Mouse (Mus musculus): Measurements from ENCODE around the gene Prkd1. TPM values are rescaled to one million over a fixed set of nuclear protein-coding genes. Genes with fewer than 3 reads are reported as not detected.

The Prkd1 gene
- polyA plus RNA-seq, 1 experiment from 2014 or later, result 1.7 TPM

DNA sequence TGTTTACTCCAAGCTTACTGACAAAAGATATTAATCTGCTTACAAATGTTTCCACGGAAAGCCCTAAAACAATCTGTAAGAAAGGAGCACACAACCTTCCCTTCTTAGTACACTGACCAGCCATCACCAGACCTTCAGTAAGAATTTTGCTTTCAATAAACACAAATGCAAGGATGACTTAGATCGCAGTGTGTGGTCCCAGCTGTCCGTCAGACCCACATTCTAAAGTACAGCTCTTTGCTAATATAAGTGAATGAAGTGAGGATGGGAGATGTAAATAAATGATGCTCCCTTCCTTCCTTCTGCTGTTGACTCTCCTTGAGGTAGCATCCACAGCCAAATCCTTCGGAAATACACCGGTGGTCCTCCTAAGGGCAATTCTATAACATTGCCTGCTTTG, 108.1 kb downstream of the Prkd1 start:
- H3K4me2 ChIP-seq (ENCODE audit: low read depth, low read length), result no peak overlapping the region
- H3K27ac ChIP-seq (ENCODE audit: low read length), result no peak overlapping the region
- no peak for ATAC-seq
- no peaks in the 10 kb centered on the region for H3K4me1 ChIP-seq (ENCODE audit: control insufficient read depth, insufficient read depth, low read length)
- H3K9me3 ChIP-seq (ENCODE audit: control insufficient read depth, low read length), result no peaks in the 10 kb centered on the region
- no peaks in the 10 kb centered on the region for H3K36me3 ChIP-seq (ENCODE audit: control insufficient read depth, insufficient read depth, low read length)
- H3K27me3 ChIP-seq (replicated peaks; ENCODE audit: control insufficient read depth, insufficient read depth, low read length), result no peaks in the 10 kb centered on the region
- no peak overlapping the region for H3K9ac ChIP-seq (ENCODE audit: low read depth, low read length)
- 53% methylated on average over 5 of the region's 5 CpGs for WGBS
- H3K4me3 ChIP-seq (ENCODE audit: low read length), result no peak overlapping the region

DNA sequence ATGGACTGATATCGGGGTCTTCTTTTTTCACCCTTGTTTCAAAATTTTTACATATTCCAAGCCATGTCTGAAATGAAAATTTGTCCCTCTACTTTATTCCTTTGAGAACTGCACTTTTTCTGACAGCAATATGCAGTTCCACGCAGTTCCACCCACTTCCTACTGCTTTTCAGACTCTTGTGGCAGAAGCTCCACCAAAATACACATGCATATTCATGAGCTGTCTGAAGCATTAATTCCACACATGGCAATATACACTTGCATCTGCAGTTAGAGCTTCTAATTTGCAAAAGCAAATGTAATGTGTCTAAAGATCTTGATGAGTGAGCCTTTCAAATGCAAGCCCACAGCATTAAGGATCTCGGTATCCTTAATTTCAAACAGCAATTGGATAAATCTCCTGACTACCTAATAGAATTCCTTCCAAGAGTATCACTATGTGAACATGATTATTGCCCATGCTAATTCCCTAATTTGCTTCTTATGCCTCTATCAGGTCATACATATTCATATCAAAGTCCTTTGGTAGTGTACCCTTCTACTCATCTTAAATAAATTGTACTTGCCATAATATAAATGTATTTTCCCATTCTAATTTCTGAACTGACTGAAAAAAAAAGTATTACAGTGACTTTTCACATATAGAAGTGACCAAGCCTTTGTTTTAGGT, 110.5 kb downstream of the Prkd1 start:
- no peak overlapping the region for H3K9ac ChIP-seq (ENCODE audit: low read depth, low read length)
- no peaks in the 10 kb centered on the region for H3K9me3 ChIP-seq (ENCODE audit: control insufficient read depth, low read length)
- no peaks in the 10 kb centered on the region for H3K36me3 ChIP-seq (ENCODE audit: control insufficient read depth, insufficient read depth, low read length)
- H3K27ac ChIP-seq (ENCODE audit: low read length), result no peak overlapping the region
- WGBS, result 86% methylated on average over 3 of the region's 3 CpGs
- no peak overlapping the region for H3K4me3 ChIP-seq (ENCODE audit: low read length)
- H3K4me1 ChIP-seq (ENCODE audit: control insufficient read depth, insufficient read depth, low read length), result no peaks in the 10 kb centered on the region
- H3K27me3 ChIP-seq (replicated peaks; ENCODE audit: control insufficient read depth, insufficient read depth, low read length), result no peaks in the 10 kb centered on the region
- H3K4me2 ChIP-seq (ENCODE audit: low read depth, low read length), result no peak overlapping the region
- ATAC-seq, result no peak

DNA sequence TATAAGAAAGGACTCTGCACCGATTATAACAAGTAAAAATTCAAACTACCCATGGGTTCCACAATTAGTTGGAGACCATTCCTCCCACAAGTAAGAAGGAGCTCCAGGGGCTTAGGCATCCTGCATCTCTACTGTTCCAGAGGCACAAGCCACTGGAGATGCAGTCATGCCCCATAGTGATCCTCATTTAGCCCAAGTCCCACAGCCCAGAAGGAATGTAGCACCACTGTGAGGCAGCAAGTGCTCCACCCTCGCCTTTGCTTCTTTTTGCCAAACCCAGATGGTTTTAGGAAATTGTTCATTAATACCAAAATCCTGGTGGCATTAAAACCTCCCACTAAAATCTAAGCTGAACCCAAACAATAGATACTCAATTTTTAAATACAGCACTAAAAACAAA, 111.1 kb downstream of the Prkd1 start:
- H3K27ac ChIP-seq (ENCODE audit: low read length), result no peak overlapping the region
- H3K4me1 ChIP-seq (ENCODE audit: control insufficient read depth, insufficient read depth, low read length), result no peaks in the 10 kb centered on the region
- no peaks in the 10 kb centered on the region for H3K9me3 ChIP-seq (ENCODE audit: control insufficient read depth, low read length)
- H3K36me3 ChIP-seq (ENCODE audit: control insufficient read depth, insufficient read depth, low read length), result no peaks in the 10 kb centered on the region
- WGBS, result 82% methylated on average over 2 of the region's 2 CpGs
- H3K9ac ChIP-seq (ENCODE audit: low read depth, low read length), result no peak overlapping the region
- H3K4me2 ChIP-seq (ENCODE audit: low read depth, low read length), result no peak overlapping the region
- H3K27me3 ChIP-seq (replicated peaks; ENCODE audit: control insufficient read depth, insufficient read depth, low read length), result no peaks in the 10 kb centered on the region
- no peak for ATAC-seq
- H3K4me3 ChIP-seq (ENCODE audit: low read length), result no peak overlapping the region

DNA sequence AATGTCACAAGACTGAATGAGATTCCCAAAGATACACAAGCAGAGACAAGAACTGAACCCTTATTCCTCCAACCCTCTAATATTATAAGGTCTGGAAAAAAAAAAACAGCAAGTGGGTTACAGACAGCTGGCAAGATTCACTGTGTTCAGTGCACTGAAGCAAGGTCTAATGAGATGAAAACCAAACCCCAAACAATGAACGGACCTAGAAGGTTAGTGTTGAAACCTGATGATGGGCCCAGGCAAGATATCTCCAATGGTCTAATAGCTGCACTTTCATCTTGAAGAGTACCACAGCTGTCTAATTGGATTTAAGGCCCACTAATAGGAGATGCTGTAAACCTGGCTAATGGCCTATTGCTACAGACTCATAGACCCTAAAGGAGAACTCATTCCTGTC, 111.9 kb downstream of the Prkd1 start:
- 46% methylated on average over 1 of the region's 1 CpGs for WGBS
- H3K4me1 ChIP-seq (ENCODE audit: control insufficient read depth, insufficient read depth, low read length), result no peaks in the 10 kb centered on the region
- H3K36me3 ChIP-seq (ENCODE audit: control insufficient read depth, insufficient read depth, low read length), result no peaks in the 10 kb centered on the region
- no peak overlapping the region for H3K9ac ChIP-seq (ENCODE audit: low read depth, low read length)
- no peak for ATAC-seq
- H3K4me2 ChIP-seq (ENCODE audit: low read depth, low read length), result no peak overlapping the region
- H3K4me3 ChIP-seq (ENCODE audit: low read length), result no peak overlapping the region
- no peaks in the 10 kb centered on the region for H3K9me3 ChIP-seq (ENCODE audit: control insufficient read depth, low read length)
- H3K27ac ChIP-seq (ENCODE audit: low read length), result no peak overlapping the region
- H3K27me3 ChIP-seq (replicated peaks; ENCODE audit: control insufficient read depth, insufficient read depth, low read length), result no peaks in the 10 kb centered on the region

DNA sequence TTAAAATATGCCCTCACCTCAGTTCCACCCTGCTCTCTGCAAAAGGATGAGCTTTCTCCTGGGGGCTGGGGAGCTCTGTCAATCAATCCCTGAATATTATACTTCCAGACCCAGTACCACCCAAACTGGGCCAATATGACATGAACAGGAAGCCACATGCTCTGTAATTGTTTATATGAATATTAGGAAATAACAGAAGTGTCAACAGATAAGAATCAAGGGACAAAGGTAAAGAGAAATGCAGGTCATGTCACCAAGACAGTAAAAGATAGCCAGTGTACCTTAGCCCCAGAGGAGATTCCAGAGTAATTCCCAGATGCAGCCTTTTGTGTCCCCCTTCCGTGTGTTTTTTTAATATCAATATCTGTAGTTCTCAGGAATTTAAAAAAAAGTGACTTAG, 120.3 kb downstream of the Prkd1 start:
- H3K36me3 ChIP-seq (ENCODE audit: control insufficient read depth, insufficient read depth, low read length), result no peaks in the 10 kb centered on the region
- H3K9ac ChIP-seq (ENCODE audit: low read depth, low read length), result no peak overlapping the region
- H3K27ac ChIP-seq (ENCODE audit: low read length), result no peak overlapping the region
- no peaks in the 10 kb centered on the region for H3K9me3 ChIP-seq (ENCODE audit: control insufficient read depth, low read length)
- no peaks in the 10 kb centered on the region for H3K27me3 ChIP-seq (replicated peaks; ENCODE audit: control insufficient read depth, insufficient read depth, low read length)
- ATAC-seq, result no peak
- H3K4me1 ChIP-seq (ENCODE audit: control insufficient read depth, insufficient read depth, low read length), result no peaks in the 10 kb centered on the region
- 74% methylated on average over 1 of the region's 1 CpGs for WGBS
- no peak overlapping the region for H3K4me3 ChIP-seq (ENCODE audit: low read length)
- H3K4me2 ChIP-seq (ENCODE audit: low read depth, low read length), result no peak overlapping the region

DNA sequence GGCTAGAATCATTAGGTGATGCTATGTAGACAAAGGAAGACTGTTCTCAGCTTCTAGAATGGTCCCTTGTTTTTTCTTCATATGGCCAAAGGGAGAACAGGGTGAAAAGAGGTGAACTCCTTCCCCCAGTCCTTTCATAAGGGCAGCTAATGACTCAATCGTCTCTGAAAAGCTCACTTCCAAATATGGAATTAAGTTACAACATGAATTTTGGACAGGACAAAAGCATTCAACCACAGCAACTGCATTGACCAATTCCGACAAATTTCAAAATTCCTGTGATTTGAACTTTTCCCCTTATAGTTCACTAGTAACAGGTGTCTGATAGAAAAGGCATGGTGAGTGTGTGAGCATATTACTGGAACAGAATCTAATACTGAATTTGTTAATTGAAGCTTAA, 124.8 kb downstream of the Prkd1 start:
- Histone ChIP-seq H3K4me3 (ENCODE audit: low read length) (no peak overlapping the region), H3K9me3 (ENCODE audit: control insufficient read depth, low read length) (no peaks in the 10 kb centered on the region), H3K9ac (ENCODE audit: low read depth, low read length) (no peak overlapping the region), H3K36me3 (ENCODE audit: control insufficient read depth, insufficient read depth, low read length) (no peaks in the 10 kb centered on the region), H3K4me1 (ENCODE audit: control insufficient read depth, insufficient read depth, low read length) (no peaks in the 10 kb centered on the region), H3K27me3 (replicated peaks; ENCODE audit: control insufficient read depth, insufficient read depth, low read length) (no peaks in the 10 kb centered on the region), H3K27ac (ENCODE audit: low read length) (no peak overlapping the region), H3K4me2 (ENCODE audit: low read depth, low read length) (no peak overlapping the region)
- no peak for ATAC-seq
- 85% methylated on average over 2 of the region's 2 CpGs for WGBS

DNA sequence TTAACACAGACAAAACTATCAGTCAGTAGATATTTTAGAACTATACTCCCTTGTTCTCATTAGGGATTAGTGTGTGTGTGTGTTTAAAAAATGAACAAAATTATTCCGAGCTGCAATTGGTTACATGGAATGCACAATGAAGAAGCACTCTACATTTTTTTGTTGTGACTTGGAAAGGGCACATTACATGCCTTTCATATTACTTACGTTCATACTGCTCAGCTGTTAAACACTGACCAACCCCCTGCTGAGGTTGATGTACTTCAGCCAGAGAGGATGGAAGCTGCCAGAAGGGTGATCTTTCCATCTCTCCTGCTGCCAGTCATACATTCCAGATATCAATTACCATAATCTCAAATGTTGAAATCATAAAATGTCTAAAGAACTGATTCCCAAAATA, 134.4 kb downstream of the Prkd1 start:
- H3K4me3 ChIP-seq (ENCODE audit: low read length), result no peak overlapping the region

DNA sequence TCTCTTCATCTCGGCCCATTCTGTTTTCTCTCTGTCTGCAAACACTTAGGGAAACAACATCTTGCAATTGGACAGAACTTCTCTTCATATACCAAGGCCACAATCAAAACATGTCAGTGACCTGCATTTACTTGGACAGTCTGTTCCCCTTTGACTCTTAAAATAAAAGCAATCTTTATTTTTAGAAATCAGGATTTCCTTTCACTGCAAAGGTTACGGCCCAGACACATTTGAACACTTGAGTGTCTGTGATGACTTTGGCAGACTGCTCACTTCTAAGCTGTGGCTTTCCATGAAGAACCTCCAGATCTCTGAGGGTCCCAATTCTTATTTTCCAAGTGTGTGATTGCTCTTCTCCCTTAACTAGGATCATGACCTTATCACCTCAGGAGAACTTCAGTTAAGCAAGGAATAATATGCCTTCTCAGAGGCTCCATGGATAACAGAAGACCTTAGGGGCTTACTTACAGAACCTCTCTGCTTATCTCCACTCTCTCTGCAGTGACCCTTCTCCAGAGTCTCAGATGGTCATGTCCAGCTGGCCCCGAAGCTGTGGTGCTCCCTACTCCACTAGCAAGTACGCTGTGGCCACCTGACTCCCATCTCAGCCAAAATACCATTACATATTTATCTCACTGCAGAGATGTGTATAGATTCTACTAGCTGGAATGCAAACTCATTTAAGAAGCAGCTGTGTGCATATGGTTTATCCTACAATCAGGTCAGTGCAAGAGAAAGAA, 137.2 kb downstream of the Prkd1 start:
- Histone ChIP-seq H3K9me3 (ENCODE audit: control insufficient read depth, low read length) (no peaks in the 10 kb centered on the region), H3K36me3 (ENCODE audit: control insufficient read depth, insufficient read depth, low read length) (no peaks in the 10 kb centered on the region), H3K27me3 (replicated peaks; ENCODE audit: control insufficient read depth, insufficient read depth, low read length) (no peaks in the 10 kb centered on the region), H3K9ac (ENCODE audit: low read depth, low read length) (no peak overlapping the region), H3K4me1 (ENCODE audit: control insufficient read depth, insufficient read depth, low read length) (no peaks in the 10 kb centered on the region), H3K27ac (ENCODE audit: low read length) (no peak overlapping the region), H3K4me3 (ENCODE audit: low read length) (no peak overlapping the region), H3K4me2 (ENCODE audit: low read depth, low read length) (no peak overlapping the region)
- 62% methylated on average over 4 of the region's 4 CpGs for WGBS
- 0 out of 2 replicates have a peak, but pooled peaks have one; percentile 36 for ATAC-seq

More for the DNA sequence above, 134.4 kb downstream of the Prkd1 start:
- no peaks in the 10 kb centered on the region for H3K27me3 ChIP-seq (replicated peaks; ENCODE audit: control insufficient read depth, insufficient read depth, low read length)
- 71% methylated on average over 2 of the region's 2 CpGs for WGBS
- H3K36me3 ChIP-seq (ENCODE audit: control insufficient read depth, insufficient read depth, low read length), result no peaks in the 10 kb centered on the region
- no peak overlapping the region for H3K27ac ChIP-seq (ENCODE audit: low read length)
- H3K9me3 ChIP-seq (ENCODE audit: control insufficient read depth, low read length), result no peaks in the 10 kb centered on the region
- H3K4me1 ChIP-seq (ENCODE audit: control insufficient read depth, insufficient read depth, low read length), result no peaks in the 10 kb centered on the region
- H3K4me2 ChIP-seq (ENCODE audit: low read depth, low read length), result no peak overlapping the region
- no peak for ATAC-seq
- no peak overlapping the region for H3K9ac ChIP-seq (ENCODE audit: low read depth, low read length)

DNA sequence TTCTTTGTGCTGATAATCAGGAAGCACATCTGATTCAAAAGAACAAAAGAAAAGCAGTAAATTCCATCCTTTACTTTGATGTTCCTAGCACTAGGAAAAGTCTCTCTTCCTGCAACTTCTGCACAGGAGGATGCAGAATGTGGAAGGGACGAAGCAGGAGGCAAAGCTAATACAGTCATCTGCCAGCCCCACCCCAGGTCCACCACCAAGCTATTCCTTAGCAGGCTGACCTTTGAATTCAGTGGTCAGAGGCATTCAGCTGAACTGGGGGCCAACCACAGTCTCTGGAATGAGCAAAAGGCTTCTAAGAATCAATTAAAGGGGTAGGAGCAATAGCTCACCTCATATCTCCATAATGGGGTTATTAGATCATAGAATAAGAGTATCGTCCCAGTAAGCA, 140.1 kb downstream of the Prkd1 start:
- Histone ChIP-seq H3K36me3 (ENCODE audit: control insufficient read depth, insufficient read depth, low read length) (no peaks in the 10 kb centered on the region), H3K4me1 (ENCODE audit: control insufficient read depth, insufficient read depth, low read length) (no peaks in the 10 kb centered on the region), H3K4me3 (ENCODE audit: low read length) (no peak overlapping the region), H3K9me3 (ENCODE audit: control insufficient read depth, low read length) (no peaks in the 10 kb centered on the region), H3K27ac (ENCODE audit: low read length) (no peak overlapping the region), H3K9ac (ENCODE audit: low read depth, low read length) (no peak overlapping the region), H3K4me2 (ENCODE audit: low read depth, low read length) (no peak overlapping the region), H3K27me3 (replicated peaks; ENCODE audit: control insufficient read depth, insufficient read depth, low read length) (no peaks in the 10 kb centered on the region)
- 80% methylated on average over 2 of the region's 2 CpGs for WGBS
- no peak for ATAC-seq
